Mouse (Mus musculus) embryonic fibroblast, embryonic 13.5 days (primary cell): ENCODE measurements around the gene Runx1. TPM values are rescaled to one million over a fixed set of nuclear protein-coding genes. Genes with fewer than 3 reads are reported as not detected.

Experiments used
- H3K27ac ChIP-seq: 2 replicates; pipeline ENCODE4 v1.5.1; 2012; ENCODE audit warnings: low read length, control low read depth, inconsistent platforms; ENCODE audit not compliant: insufficient read depth
- H3K4me1 ChIP-seq: 2 replicates; pipeline ENCODE4 v1.6.1; 2011; ENCODE audit warnings: low read length; ENCODE audit not compliant: control insufficient read depth, insufficient read depth
- H3K4me3 ChIP-seq: 2 replicates; pipeline ENCODE4 v1.5.1; 2011; ENCODE audit warnings: mild to moderate bottlenecking, control low read depth, low read length; ENCODE audit not compliant: insufficient read depth
- CTCF ChIP-seq: IDR thresholded peaks from 2 replicates; pipeline ENCODE4 v1.5.1; 2011; ENCODE audit warnings: mild to moderate bottlenecking, control low read depth, low read length, moderate library complexity, borderline replicate concordance; ENCODE audit not compliant: insufficient read depth
- POLR2A ChIP-seq: IDR thresholded peaks from 2 replicates; pipeline ENCODE4 v1.6.1; 2011; ENCODE audit warnings: low read depth, mild to moderate bottlenecking, control low read depth, low read length, moderate library complexity
- polyA plus RNA-seq: library from polyadenylated mRNA; stranded (reverse); fragments of >200 nt; gene quantifications from 2 replicates; pipeline ENCODE4 v1.2.4, GENCODE M21; 2011; ENCODE audit warnings: low read depth; ENCODE audit not compliant: missing spikeins, insufficient read length

Gene Runx1
- polyA plus RNA-seq, 1 experiment, result 56.2 TPM

DNA sequence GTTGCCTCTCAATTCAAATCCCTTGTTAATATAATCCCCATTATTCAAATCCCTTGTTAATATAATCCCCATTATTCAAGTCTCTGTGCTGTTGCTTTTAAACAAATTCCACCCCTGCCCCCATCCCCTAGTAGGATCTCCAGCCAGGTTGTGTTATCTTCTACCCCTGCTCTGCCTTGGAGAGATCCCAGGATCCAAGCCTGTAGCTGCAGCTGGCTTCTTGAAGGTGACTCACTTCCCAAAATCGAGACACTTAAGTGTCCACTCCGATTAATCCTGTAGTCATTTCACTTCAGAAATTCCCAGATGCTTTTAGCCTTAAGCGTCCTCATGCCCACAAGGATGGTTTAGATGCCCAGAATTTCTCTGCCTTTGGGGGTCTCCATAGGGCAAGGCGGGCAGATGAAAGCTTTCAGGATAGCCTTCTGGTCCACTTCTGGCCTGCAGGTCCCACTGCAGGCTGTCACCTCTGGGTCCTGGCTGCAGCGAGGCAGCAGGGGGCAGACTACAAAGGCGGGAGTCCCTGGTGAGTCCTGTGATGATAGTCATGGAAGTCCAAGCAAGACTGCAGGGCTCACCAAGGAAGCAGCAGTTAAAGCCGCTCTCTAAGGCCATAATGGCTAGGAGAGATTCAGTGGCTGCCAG, 1.8 kb upstream of the Runx1 start:
- peaks cover 12% of the 10 kb centered on the region for H3K4me1 ChIP-seq
- TF ChIP-seq CTCF (0 out of 2 replicates have a peak, but pooled peaks have one; percentile 10), POLR2A (no peak)
- H3K27ac ChIP-seq, result peak overlapping the region; percentile 83
- no peak overlapping the region for H3K4me3 ChIP-seq

- TF ChIP-seq CTCF (no peak), POLR2A (no peak)
- Histone ChIP-seq H3K4me3 (no peak overlapping the region), H3K27ac (no peak overlapping the region), H3K4me1 (peaks cover 12% of the 10 kb centered on the region)
Observed at GRCm38 (mm10) chr16:92826683-92827082, 734 bp upstream of the Runx1 start.

GRCm38 (mm10) chr16:92825204-92825843, 625 bp downstream of the Runx1 start:
- no peak for TF ChIP-seq CTCF
- no peak for TF ChIP-seq POLR2A
- H3K4me1 ChIP-seq, result peaks cover 12% of the 10 kb centered on the region
- H3K27ac ChIP-seq, result peak overlapping the region; percentile 16; the same call in 1 of the 2 replicates
- no peak overlapping the region for H3K4me3 ChIP-seq

GRCm38 (mm10) chr16:92824723-92825203, 1.2 kb downstream of the Runx1 start:
- Histone ChIP-seq H3K4me1 (peaks cover 12% of the 10 kb centered on the region), H3K27ac (peak overlapping the region; percentile 16), H3K4me3 (no peak overlapping the region)
- no peak for TF ChIP-seq POLR2A
- no peak for TF ChIP-seq CTCF

DNA sequence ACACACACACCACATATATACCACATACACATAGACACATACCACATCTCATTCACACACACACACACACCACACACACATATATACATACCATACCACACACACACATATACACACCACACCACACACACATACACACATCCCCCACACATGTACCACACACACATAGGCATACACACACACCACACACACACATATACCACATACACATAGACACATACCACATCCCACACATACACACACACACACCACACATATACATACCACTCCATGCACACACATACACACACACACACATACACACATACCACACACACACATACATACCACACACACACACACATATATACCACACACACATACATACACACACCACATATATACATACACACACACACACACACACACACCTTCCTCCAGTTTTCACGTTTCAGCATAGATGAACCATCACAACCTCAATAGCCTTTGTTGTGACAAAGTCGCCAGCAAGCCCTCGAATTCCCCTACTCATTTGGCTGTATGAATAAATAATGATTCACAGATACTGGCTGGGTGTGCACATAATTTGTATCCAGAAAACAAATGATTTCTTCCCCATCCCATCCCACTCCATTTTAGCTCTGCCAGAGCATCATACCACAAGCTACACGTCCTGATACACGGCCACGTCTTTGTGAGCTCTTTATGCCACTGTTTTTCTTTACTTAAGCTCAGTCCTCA, 1.8 kb downstream of the Runx1 start:
- Histone ChIP-seq H3K4me1 (peaks cover 12% of the 10 kb centered on the region), H3K4me3 (no peak overlapping the region), H3K27ac (peak overlapping the region; percentile 50)
- peak; percentile 14; the same call in 1 of the 2 replicates for TF ChIP-seq CTCF
- peak; percentile 46 for TF ChIP-seq POLR2A

DNA sequence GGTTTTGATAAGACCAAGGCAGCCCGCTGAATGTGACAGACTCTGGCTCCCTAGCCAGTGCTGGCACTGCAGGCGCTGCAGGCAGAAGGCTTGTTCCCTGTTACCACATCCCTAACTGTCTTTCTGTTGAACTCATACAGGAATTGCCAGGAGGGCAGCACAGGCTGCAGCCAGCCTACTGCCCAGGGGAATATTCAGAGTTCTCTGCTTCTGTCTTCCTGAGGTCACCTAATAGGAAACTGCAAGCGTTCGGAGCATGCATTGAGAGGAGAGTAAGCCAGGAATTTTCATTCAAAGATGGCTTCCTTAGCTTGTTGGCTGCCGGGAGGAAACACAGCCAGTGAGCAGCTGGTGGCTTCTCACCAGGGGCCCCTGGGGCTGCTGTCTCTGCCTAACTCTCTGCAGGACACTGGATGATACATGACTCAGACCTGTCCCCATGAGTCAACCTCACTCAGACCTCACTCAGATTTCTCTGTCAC, 2.5 kb downstream of the Runx1 start:
- Histone ChIP-seq H3K4me3 (no peak overlapping the region), H3K27ac (0 out of 2 replicates have a peak overlapping the region, but pooled peaks have one; percentile 5), H3K4me1 (peaks cover 12% of the 10 kb centered on the region)
- TF ChIP-seq CTCF (no peak), POLR2A (no peak)

GRCm38 (mm10) chr16:92822676-92823075, 3.3 kb downstream of the Runx1 start:
- H3K27ac ChIP-seq, result no peak overlapping the region
- TF ChIP-seq CTCF (no peak), POLR2A (no peak)
- H3K4me3 ChIP-seq, result no peak overlapping the region
- peaks cover 8% of the 10 kb centered on the region for H3K4me1 ChIP-seq

DNA sequence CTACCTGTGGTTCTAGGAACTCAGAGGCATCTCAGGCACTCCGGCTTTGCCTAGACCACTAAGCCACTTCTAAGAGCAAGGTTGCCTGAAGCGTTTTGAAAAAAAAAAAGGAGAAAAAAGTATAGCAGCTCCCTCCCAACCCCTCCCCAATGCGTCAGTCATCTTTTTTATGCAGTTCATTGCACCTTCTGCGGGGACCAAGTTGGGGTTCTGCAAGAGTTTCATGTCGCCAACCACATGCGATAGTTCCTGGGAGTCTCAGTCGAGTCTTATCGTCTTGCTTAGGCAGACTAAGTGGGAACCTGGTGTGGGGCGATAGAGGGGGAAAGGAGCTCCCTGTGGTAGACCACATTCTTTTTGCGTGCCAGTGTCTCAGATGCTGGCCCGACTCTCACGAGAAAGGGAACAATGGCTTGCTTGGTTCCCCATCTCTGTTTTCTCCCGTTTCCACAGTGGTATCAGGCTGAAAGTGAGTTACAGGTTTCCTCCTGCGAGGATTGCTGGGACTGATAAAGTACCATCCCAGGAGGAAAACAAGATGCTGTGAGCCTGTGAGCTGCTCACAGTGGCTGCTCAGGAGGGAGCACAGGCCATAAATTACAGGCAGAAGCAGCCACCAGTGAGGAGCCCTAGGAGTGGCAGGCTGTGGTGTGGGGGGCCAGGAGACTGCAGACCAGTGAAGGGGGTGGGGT, 3.9 kb downstream of the Runx1 start:
- H3K4me1 ChIP-seq, result peaks cover 8% of the 10 kb centered on the region
- TF ChIP-seq POLR2A (no peak), CTCF (no peak)
- no peak overlapping the region for H3K4me3 ChIP-seq
- H3K27ac ChIP-seq, result no peak overlapping the region

- Histone ChIP-seq H3K4me1 (peaks cover 8% of the 10 kb centered on the region), H3K27ac (no peak overlapping the region), H3K4me3 (no peak overlapping the region)
- TF ChIP-seq CTCF (no peak), POLR2A (no peak)
Observed at GRCm38 (mm10) chr16:92821596-92821937, 4.4 kb downstream of the Runx1 start.
